Mouse (Mus musculus): ENCODE data around the gene Arhgap24. TPM values are rescaled to one million over a fixed set of nuclear protein-coding genes. Genes with fewer than 3 reads are reported as not detected.
A peak's percentile ranks its signal among the peaks of the same experiment; 100 is the strongest.

The Arhgap24 gene
- total and polyA plus RNA-seq, 3 experiments: 34.7 to 51.6 (median 47.9) TPM

GRCm38 (mm10) chr5:102503868-102504267 lies 22.7 kb downstream of the Arhgap24 start:
- Histone ChIP-seq H3K79me2 (replicated peaks; ENCODE audit: control insufficient read depth, extremely low read depth, insufficient read depth, poor library complexity, severe bottlenecking) (peaks cover 25% of the 10 kb centered on the region), H3K4me3 (replicated peaks in 1 of 3; ENCODE audit: low read depth in 2 of 3, low read length in 2 of 3, poor library complexity in 1 of 3) (no peak overlapping the region), H3K27ac (ENCODE audit: insufficient read depth, low read depth) (peak overlapping the region; percentile 69; the same call in 1 of the 2 replicates), H3K27me3 (replicated peaks) (no peaks in the 10 kb centered on the region), H3K4me2 (ENCODE audit: insufficient read depth, low read depth, poor library complexity, severe bottlenecking) (no peak overlapping the region), H3K9ac (ENCODE audit: insufficient read depth, low read depth) (no peak overlapping the region), H3K36me3 (replicated peaks in 1 of 2; ENCODE audit: control insufficient read depth in 1 of 2, insufficient read depth in 1 of 2, low read length in 1 of 2) (peaks cover 19 to 85% of the 10 kb centered on the region in 2 experiments), H3K9me3 (replicated peaks; ENCODE audit: low read length) (no peaks in the 10 kb centered on the region), H3K4me1 (ENCODE audit: control insufficient read depth in 1 of 2, insufficient read depth in 2 of 2) (peaks cover 43 to 95% of the 10 kb centered on the region in 2 experiments)
- DNase-seq (ENCODE audit: extremely low read depth): peak; percentile 57
- dilution Hi-C loops (cut with MboI; ENCODE audit: extremely low pct_ligation_motif_present, extremely low pct_unique_long_range_greater_than_20kb, low sequenced_read_pairs) (no loop called here), in situ Hi-C loops (cut with MboI; ENCODE audit: low pct_ligation_motif_present, low pct_unique_long_range_greater_than_20kb, low sequenced_read_pairs) (no loop called here)
- TF ChIP-seq ZMIZ1 (IDR thresholded peaks at IDR 0.05; ENCODE audit: low read depth, low read length) (no peak), UBTF (IDR thresholded peaks at IDR 0.05; ENCODE audit: low read depth, low read length) (no peak), TBP (conservative IDR thresholded peaks at IDR 0.05; ENCODE audit: low read depth, low read length) (no peak), GABPA (IDR thresholded peaks at IDR 0.05; ENCODE audit: insufficient replicate concordance, low read depth, low read length) (no peak), ELF1 (IDR thresholded peaks at IDR 0.05; ENCODE audit: low read depth, low read length) (no peak), BHLHE40 (IDR thresholded peaks at IDR 0.05; ENCODE audit: low read depth, low read length) (peak; percentile 89), PAX5 (IDR thresholded peaks at IDR 0.05; ENCODE audit: low read length) (no peak), EP300 (IDR thresholded peaks at IDR 0.05; ENCODE audit: low read length) (peak; percentile 82), NELFE (IDR thresholded peaks at IDR 0.05; ENCODE audit: low read depth, low read length) (no peak), CHD2 (IDR thresholded peaks at IDR 0.05; ENCODE audit: low read length) (no peak; the same call in 1 of the 2 replicates), ZNF384 (IDR thresholded peaks at IDR 0.05; ENCODE audit: low read depth, low read length) (no peak), TCF12 (IDR thresholded peaks at IDR 0.05; ENCODE audit: low read depth, low read length) (peak; percentile 86), MAFK (IDR thresholded peaks at IDR 0.05; ENCODE audit: insufficient replicate concordance, low read length) (no peak), ETS1 (conservative IDR thresholded peaks at IDR 0.05; ENCODE audit: low read depth, low read length) (peak; percentile 89), KAT2A (IDR thresholded peaks at IDR 0.05; ENCODE audit: insufficient replicate concordance, low read length) (no peak), USF1 (IDR thresholded peaks at IDR 0.05; ENCODE audit: low read depth, low read length) (no peak), IRF4 (IDR thresholded peaks at IDR 0.05; ENCODE audit: low read depth, low read length) (0 out of 2 replicates have a peak, but pooled peaks have one; percentile 19), MEF2A (IDR thresholded peaks at IDR 0.05; ENCODE audit: borderline replicate concordance, low read depth, low read length) (peak; percentile 73), ZC3H11A (IDR thresholded peaks at IDR 0.05; ENCODE audit: low read depth, low read length) (no peak), MAZ (IDR thresholded peaks at IDR 0.05; ENCODE audit: low read depth, low read length) (0 out of 2 replicates have a peak, but pooled peaks have one; percentile 45)

DNA sequence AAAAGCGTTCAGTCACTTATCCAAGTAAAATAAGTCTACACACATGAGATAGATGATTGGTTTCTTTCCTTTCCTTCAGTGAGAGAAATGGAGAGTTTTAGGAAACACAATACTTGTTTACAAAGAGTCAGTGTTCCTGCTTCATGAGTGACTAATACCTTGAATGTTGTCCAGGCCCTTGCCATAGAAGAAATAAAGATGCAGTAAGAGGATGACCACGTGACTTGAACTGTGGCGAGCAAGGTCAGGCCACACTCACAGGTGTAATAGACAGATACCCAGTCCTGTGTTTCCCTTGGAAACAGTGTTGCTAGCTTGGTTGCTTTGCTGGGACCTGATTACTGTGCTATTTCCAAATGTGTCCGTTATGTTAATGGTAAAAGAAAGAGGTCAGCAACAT lies 23.4 kb downstream of the Arhgap24 start:
- Histone ChIP-seq H3K36me3 (replicated peaks in 1 of 2; ENCODE audit: control insufficient read depth in 1 of 2, insufficient read depth in 1 of 2, low read length in 1 of 2) (peaks cover 19 to 86% of the 10 kb centered on the region in 2 experiments), H3K79me2 (replicated peaks; ENCODE audit: control insufficient read depth, extremely low read depth, insufficient read depth, poor library complexity, severe bottlenecking) (peaks cover 24% of the 10 kb centered on the region), H3K9me3 (replicated peaks; ENCODE audit: low read length) (no peaks in the 10 kb centered on the region), H3K4me1 (ENCODE audit: control insufficient read depth in 1 of 2, insufficient read depth in 2 of 2) (peaks cover 40 to 94% of the 10 kb centered on the region in 2 experiments), H3K4me3 (replicated peaks in 1 of 3; ENCODE audit: low read depth in 2 of 3, low read length in 2 of 3, poor library complexity in 1 of 3) (no peak overlapping the region), H3K4me2 (ENCODE audit: insufficient read depth, low read depth, poor library complexity, severe bottlenecking) (no peak overlapping the region; the same call in 1 of the 2 replicates), H3K27ac (ENCODE audit: insufficient read depth, low read depth) (peak overlapping the region; percentile 61; the same call in 1 of the 2 replicates), H3K27me3 (replicated peaks) (no peaks in the 10 kb centered on the region), H3K9ac (ENCODE audit: insufficient read depth, low read depth) (no peak overlapping the region)
- dilution Hi-C loops (cut with MboI; ENCODE audit: extremely low pct_ligation_motif_present, extremely low pct_unique_long_range_greater_than_20kb, low sequenced_read_pairs) (no loop called here), in situ Hi-C loops (cut with MboI; ENCODE audit: low pct_ligation_motif_present, low pct_unique_long_range_greater_than_20kb, low sequenced_read_pairs) (no loop called here)
- TF ChIP-seq E2F4 (IDR thresholded peaks at IDR 0.05; ENCODE audit: insufficient replicate concordance, low read depth, low read length) (no peak), BHLHE40 (IDR thresholded peaks at IDR 0.05; ENCODE audit: low read depth, low read length) (0 out of 2 replicates have a peak, but pooled peaks have one; percentile 11), USF1 (IDR thresholded peaks at IDR 0.05; ENCODE audit: low read depth, low read length) (peak; percentile 14; the same call in 1 of the 2 replicates)
- DNase-seq (ENCODE audit: extremely low read depth): no peak
